Mouse (Mus musculus) limb, embryonic 10.5 days (tissue): ENCODE measurements at regions not wholly inside any gene's neighbourhood (a gene's known extent, or its start where the extent isn't known, plus 50 kb on each side); places are given as distances from the start of the nearest gene placed in this dataset.
"Not testable (repeated sequence)": the region's sequence is repeated elsewhere in the genome, so short reads cannot be mapped to it uniquely, and the experiment has no call there.

Experiments
- DNase-seq: peaks from one replicate; pipeline ENCODE4 v3.0.0-alpha.2; 2017; ENCODE audit warnings: low spot score
- H3K27ac ChIP-seq: fragments of 300-500 bp; sonication (generic); 2 replicates; pipeline ENCODE4 v1.5.1; 2016; ENCODE audit warnings: mild to moderate bottlenecking
- H3K27me3 ChIP-seq: fragments of 300-500 bp; sonication (generic); 2 replicates; pipeline ENCODE4 v1.6.1; 2016; ENCODE audit warnings: low read depth, mild to moderate bottlenecking; ENCODE audit not compliant: poor library complexity, severe bottlenecking
- H3K36me3 ChIP-seq: fragments of 300-500 bp; sonication (generic); 2 replicates; pipeline ENCODE4 v1.6.1; 2016; ENCODE audit warnings: mild to moderate bottlenecking, moderate library complexity
- H3K4me1 ChIP-seq: fragments of 300-500 bp; sonication (generic); 2 replicates; pipeline ENCODE4 v1.6.1; 2016
- H3K4me3 ChIP-seq: fragments of 300-500 bp; sonication (generic); 2 replicates; pipeline ENCODE4 v1.5.1; 2016; ENCODE audit warnings: mild to moderate bottlenecking, moderate library complexity
- H3K9me3 ChIP-seq: fragments of 300-500 bp; sonication (generic); replicated peaks from 2 replicates; pipeline ENCODE4 v1.6.1; 2016; ENCODE audit warnings: mild to moderate bottlenecking
- WGBS: fragments of 180-500 bp; shearing (Covaris S2); methylation state at CpG from one replicate; pipeline ENCODE4 v1.1.7; 2016; 5-methylcytosine and 5-hydroxymethylcytosine counted together

GRCm38 (mm10) chr8:37048912-37049692, 55.7 kb downstream of the AI429214 start:
- Histone ChIP-seq H3K4me3 (no peak overlapping the region), H3K36me3 (no peaks in the 10 kb centered on the region), H3K9me3 (no peaks in the 10 kb centered on the region), H3K27ac (no peak overlapping the region), H3K27me3 (no peaks in the 10 kb centered on the region), H3K4me1 (no peaks in the 10 kb centered on the region)
- 89% methylated on average over 5 of the region's 5 CpGs for WGBS
- DNase-seq, result no peak

DNA sequence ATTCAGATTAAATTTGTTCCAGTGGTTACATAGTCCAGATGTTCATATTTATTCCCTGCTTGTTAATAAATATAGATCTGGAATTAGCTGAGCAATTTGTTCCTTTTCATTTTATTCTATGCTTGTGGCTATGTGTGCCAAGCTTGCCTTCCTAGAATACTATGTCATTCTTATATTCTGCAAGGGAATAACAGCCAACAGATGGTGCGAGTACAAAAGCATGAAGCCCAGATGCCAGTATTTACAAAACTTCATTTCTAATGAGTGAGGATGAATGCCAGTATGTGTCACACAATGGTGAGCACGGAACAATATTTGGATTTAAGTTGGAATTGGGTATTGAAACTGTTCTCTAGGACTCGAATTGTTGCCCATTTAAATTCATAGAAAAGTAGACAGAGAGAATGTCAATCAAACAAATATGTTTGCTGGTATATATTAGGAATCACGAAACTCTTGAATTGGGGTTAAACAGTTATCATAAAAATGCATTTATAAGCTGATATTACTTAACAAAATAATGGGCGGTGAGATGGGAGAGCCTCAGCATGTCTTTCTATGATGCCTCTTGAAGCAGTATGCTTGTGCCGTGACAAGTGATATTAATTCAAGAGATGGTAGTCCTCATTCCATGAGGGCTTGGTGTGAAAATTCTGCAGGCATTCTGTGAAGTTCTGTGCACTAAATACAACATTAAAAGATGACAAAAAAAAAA, 56.7 kb downstream of the AI429214 start:
- no peaks in the 10 kb centered on the region for H3K4me1 ChIP-seq
- 88% methylated on average over 6 of the region's 6 CpGs for WGBS
- no peaks in the 10 kb centered on the region for H3K27me3 ChIP-seq
- no peaks in the 10 kb centered on the region for H3K36me3 ChIP-seq
- DNase-seq, result no peak
- no peak overlapping the region for H3K27ac ChIP-seq
- H3K4me3 ChIP-seq, result no peak overlapping the region
- no peaks in the 10 kb centered on the region for H3K9me3 ChIP-seq

DNA sequence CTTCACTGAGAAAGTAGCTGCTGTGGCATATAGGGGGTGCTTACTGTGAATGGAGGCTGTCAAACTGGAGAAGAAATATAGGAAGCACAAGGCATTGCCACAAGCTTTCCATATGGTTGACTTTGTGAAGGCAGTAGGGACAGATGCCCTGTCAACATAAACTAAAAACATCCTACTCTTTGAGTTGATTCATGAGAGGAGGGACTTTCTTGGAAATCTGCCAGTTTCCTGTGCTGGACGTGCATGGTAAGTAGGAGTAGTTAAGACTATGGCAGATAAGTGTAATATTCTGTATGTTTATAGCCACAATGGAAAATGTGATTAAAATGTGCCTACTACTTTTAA, 57.3 kb downstream of the AI429214 start:
- Histone ChIP-seq H3K27ac (no peak overlapping the region), H3K9me3 (no peaks in the 10 kb centered on the region), H3K36me3 (no peaks in the 10 kb centered on the region), H3K27me3 (no peaks in the 10 kb centered on the region), H3K4me3 (no peak overlapping the region), H3K4me1 (no peaks in the 10 kb centered on the region)
- 54% methylated on average over 1 of the region's 1 CpGs for WGBS
- DNase-seq, result no peak

DNA sequence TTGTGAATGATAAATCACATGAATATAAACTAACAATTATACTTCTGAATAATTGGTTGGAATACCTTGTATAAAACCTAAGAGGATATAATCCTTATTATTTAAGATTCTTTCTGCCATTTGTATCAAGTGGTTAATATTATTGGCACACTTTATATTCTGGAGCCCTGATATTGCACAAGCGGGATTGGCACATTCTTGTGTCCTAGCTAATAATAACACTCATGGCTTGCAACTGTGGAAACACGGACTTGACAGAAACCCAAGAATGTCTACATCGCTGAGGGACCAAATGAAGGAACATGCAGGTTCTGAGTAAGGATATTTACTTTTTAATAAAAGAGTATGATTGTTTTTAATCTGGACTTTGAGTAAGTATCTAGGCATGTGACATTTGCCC, 63.0 kb downstream of the AI429214 start:
- WGBS, result 86% methylated on average over 3 of the region's 3 CpGs
- Histone ChIP-seq H3K36me3 (no peaks in the 10 kb centered on the region), H3K4me3 (no peak overlapping the region), H3K27ac (no peak overlapping the region), H3K27me3 (no peaks in the 10 kb centered on the region), H3K4me1 (no peaks in the 10 kb centered on the region), H3K9me3 (no peaks in the 10 kb centered on the region)
- no peak for DNase-seq

DNA sequence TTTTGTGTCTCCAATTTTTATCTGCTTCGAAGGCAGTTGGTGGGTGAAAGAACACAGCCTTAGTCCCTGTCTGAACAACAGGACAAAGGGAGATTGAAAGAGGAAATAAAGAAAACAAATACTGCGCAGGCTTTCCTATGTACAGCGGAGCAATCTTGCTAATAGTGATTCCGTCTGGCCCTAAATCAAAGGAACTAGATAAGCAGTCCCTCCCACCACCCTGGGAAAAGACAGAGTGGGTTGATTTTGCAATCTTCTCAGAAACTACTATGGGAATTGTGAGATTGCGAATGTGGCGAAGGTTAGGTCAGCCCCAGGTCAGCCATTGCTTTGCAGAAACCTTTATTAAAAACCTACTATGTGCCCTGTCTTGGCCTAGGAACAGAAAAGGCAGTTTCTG, 65.0 kb downstream of the AI429214 start:
- peaks cover 8% of the 10 kb centered on the region; the same call in 1 of the 2 replicates for H3K4me1 ChIP-seq
- H3K9me3 ChIP-seq, result no peaks in the 10 kb centered on the region
- H3K27me3 ChIP-seq, result no peaks in the 10 kb centered on the region
- no peaks in the 10 kb centered on the region for H3K36me3 ChIP-seq
- DNase-seq, result no peak
- WGBS, result 81% methylated on average over 6 of the region's 6 CpGs
- H3K4me3 ChIP-seq, result no peak overlapping the region
- no peak overlapping the region for H3K27ac ChIP-seq

GRCm38 (mm10) chr8:37062012-37062944, 68.9 kb downstream of the AI429214 start:
- no peak overlapping the region for H3K4me3 ChIP-seq
- H3K9me3 ChIP-seq, result no peaks in the 10 kb centered on the region
- H3K36me3 ChIP-seq, result no peaks in the 10 kb centered on the region
- peak; percentile 91 for DNase-seq
- no peak overlapping the region for H3K27ac ChIP-seq
- 35% methylated on average over 13 of the region's 13 CpGs for WGBS
- H3K4me1 ChIP-seq, result peaks cover 8% of the 10 kb centered on the region; the same call in 1 of the 2 replicates
- H3K27me3 ChIP-seq, result no peaks in the 10 kb centered on the region

DNA sequence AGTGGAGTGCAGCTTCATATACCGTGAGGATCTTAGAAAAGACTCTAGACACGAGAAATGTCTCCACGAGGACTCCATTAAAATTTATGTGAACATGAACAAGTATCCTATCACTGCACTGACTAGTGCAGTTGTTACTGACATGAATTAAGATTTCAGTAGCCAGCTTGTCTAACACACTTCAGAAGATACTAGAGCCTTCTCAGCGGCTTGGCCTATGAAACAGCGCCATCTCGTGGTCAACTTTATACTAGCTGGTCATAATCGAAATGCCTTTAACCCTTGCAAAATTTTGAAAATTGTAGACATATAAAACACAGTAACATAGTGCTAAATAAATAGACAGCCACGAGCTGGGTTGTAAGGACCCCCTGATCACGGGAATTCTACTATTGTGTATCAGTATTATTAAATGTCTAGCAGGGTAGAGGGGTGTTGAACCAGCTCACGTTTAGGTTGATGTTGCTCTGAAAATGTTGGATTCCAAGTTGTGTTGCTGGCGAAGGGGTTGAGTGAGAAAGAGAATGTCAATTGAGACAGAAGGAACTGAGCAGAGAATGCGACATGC, 70.4 kb downstream of the AI429214 start:
- DNase-seq, result peak; percentile 83
- Histone ChIP-seq H3K27me3 (no peaks in the 10 kb centered on the region), H3K4me1 (peaks cover 8% of the 10 kb centered on the region; the same call in 1 of the 2 replicates), H3K36me3 (no peaks in the 10 kb centered on the region), H3K27ac (no peak overlapping the region), H3K9me3 (no peaks in the 10 kb centered on the region), H3K4me3 (no peak overlapping the region)
- 21% methylated on average over 12 of the region's 12 CpGs for WGBS

GRCm38 (mm10) chr8:37072905-37073304, 79.5 kb downstream of the AI429214 start:
- Histone ChIP-seq H3K27me3 (no peaks in the 10 kb centered on the region), H3K36me3 (no peaks in the 10 kb centered on the region), H3K27ac (no peak overlapping the region), H3K9me3 (no peaks in the 10 kb centered on the region), H3K4me1 (no peaks in the 10 kb centered on the region), H3K4me3 (no peak overlapping the region)
- 34% methylated on average over 2 of the region's 2 CpGs for WGBS
- DNase-seq, result no peak

DNA sequence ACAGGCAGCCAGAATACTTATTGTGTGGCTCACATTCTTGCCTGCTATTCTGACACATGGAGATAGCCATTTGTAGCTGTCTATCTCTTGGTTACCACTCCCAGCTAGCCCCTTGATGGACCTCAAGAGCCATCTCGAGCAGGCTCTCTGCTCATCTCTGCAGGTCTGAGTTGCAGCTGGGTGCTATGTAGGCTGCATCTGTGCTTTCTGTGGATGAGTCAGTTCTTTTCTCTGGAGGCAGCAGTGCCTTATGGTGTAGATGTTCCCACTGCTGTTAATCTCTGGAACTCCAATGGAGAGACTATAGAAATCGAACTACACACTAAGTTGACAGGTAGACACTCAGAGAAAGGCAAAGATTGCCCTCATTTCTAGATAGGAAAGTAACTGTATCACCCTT, 106.3 kb downstream of the AI429214 start:
- DNase-seq, result no peak
- Histone ChIP-seq H3K9me3 (no peaks in the 10 kb centered on the region), H3K36me3 (no peaks in the 10 kb centered on the region), H3K27ac (no peak overlapping the region), H3K27me3 (no peaks in the 10 kb centered on the region), H3K4me1 (no peaks in the 10 kb centered on the region), H3K4me3 (no peak overlapping the region)
- WGBS, result 80% methylated on average over 2 of the region's 2 CpGs

- not testable (repeated sequence) for H3K4me3 ChIP-seq, H3K9me3 ChIP-seq, H3K27me3 ChIP-seq, H3K4me1 ChIP-seq, DNase-seq, H3K27ac ChIP-seq, H3K36me3 ChIP-seq
These were observed 119.0 kb downstream of the AI429214 start for GRCm38 (mm10) chr8:37112386-37112785.

DNA sequence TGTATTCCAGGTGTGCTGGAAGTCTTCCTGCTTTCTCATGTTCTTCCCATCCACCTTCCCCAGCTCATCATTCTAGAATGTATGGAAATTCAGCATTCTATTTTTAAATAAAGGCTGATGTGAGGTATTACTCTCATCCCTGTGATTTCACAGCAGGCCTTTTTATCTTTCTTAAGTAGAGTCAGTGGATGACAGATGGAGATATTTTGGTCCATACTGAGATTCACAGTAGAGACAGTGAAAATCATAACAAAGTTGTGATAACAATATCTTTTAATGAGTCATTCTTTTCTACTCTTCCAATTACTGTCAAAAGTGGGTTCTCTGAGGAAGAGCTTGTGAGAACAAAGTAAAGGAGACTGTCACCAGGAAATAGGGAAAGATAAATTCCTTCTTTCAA, 132.4 kb downstream of the AI429214 start:
- H3K27me3 ChIP-seq, result no peaks in the 10 kb centered on the region
- H3K9me3 ChIP-seq, result peaks cover 4% of the 10 kb centered on the region; the same call in 1 of the 2 replicates
- no peak overlapping the region for H3K4me3 ChIP-seq
- H3K36me3 ChIP-seq, result no peaks in the 10 kb centered on the region
- peaks cover 3% of the 10 kb centered on the region; the same call in 1 of the 2 replicates for H3K4me1 ChIP-seq
- no peak overlapping the region for H3K27ac ChIP-seq
- no peak for DNase-seq

DNA sequence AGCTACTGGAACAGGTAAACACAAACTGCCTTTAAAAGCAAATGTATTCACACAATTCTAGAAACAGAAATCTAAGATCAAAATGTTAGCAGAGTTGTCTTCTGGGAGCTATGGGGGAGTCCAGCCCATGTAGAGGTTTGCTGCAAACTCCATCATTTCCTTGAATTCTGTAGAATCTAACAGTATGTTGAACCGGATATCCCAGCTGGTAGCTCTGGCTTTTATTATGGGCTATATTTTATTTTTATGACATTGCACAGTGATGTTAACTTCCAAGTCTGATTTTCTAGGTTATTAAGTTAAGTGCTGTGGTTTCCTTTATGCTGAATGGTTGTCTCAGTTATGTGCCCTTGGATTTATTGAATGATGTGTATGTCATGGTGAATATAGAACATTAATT, 136.3 kb downstream of the AI429214 start:
- 50% methylated on average over 1 of the region's 1 CpGs for WGBS
- no peaks in the 10 kb centered on the region for H3K36me3 ChIP-seq
- H3K4me3 ChIP-seq, result no peak overlapping the region
- H3K27me3 ChIP-seq, result no peaks in the 10 kb centered on the region
- peaks cover 6% of the 10 kb centered on the region; the same call in 1 of the 2 replicates for H3K4me1 ChIP-seq
- DNase-seq, result no peak
- no peaks in the 10 kb centered on the region for H3K9me3 ChIP-seq
- no peak overlapping the region for H3K27ac ChIP-seq
